Mouse (Mus musculus): ENCODE measurements around the gene Podxl2.

GRCm38 (mm10) chr6:88904456-88904974 is 29.7 kb upstream of the Podxl2 start:
- TF ChIP-seq CTCF (IDR thresholded peaks at IDR 0.05; ENCODE audit: borderline replicate concordance, insufficient read depth, low read depth, low read length) (no peak), POLR2A (IDR thresholded peaks at IDR 0.05; ENCODE audit: borderline replicate concordance, insufficient read depth, low read length) (no peak)

Measured in cerebellum, adult 2 months (tissue).